Mouse (Mus musculus) MEL (cell line): ENCODE data around the gene Hacd2. TPM values are rescaled to one million over a fixed set of nuclear protein-coding genes. Genes with fewer than 3 reads are reported as not detected.

Source experiments
- DNase-seq: peaks from one replicate; pipeline ENCODE4 v3.0.0; 2011; ENCODE audit warnings: low read depth, low spot score
- H3K27ac ChIP-seq: 2 replicates; pipeline ENCODE4 v1.5.1; 2012; ENCODE audit warnings: low read depth, mild to moderate bottlenecking, control low read depth, low read length, moderate library complexity; ENCODE audit not compliant: control insufficient read depth
- H3K27me3 ChIP-seq, 2 experiments: fragments of 150-350 bp in 1 of 2; sonication (generic) in 1 of 2; 2 replicates each; pipeline ENCODE4 v1.6.1; 2012; ENCODE audit warnings: low read length in 2 of 2, mild to moderate bottlenecking in 2 of 2, improper control_type of control experiment in 1 of 2, moderate library complexity in 1 of 2; ENCODE audit not compliant: insufficient read depth in 2 of 2, control insufficient read depth in 1 of 2
- H3K36me3 ChIP-seq, 2 experiments: 2 replicates each; pipeline ENCODE4 v1.6.1; 2012 to 2014; ENCODE audit warnings: low read length in 2 of 2, improper control_type of control experiment in 1 of 2, inconsistent platforms in 1 of 2, mild to moderate bottlenecking in 1 of 2; ENCODE audit not compliant: insufficient read depth in 2 of 2, control insufficient read depth in 1 of 2
- H3K4me1 ChIP-seq, 2 experiments: fragments of 150-350 bp in 1 of 2; sonication (generic) in 1 of 2; 2 replicates each; pipeline ENCODE4 v1.6.1; 2012; ENCODE audit warnings: low read length in 2 of 2, improper control_type of control experiment in 1 of 2, mild to moderate bottlenecking in 1 of 2; ENCODE audit not compliant: insufficient read depth in 2 of 2, control insufficient read depth in 1 of 2
- H3K4me3 ChIP-seq, 2 experiments: fragments of 150-350 bp in 1 of 2; sonication (generic) in 1 of 2; 2 replicates each; pipeline ENCODE4 v1.5.1; 2012; ENCODE audit warnings: low read depth in 2 of 2, low read length in 2 of 2, mild to moderate bottlenecking in 2 of 2, moderate library complexity in 2 of 2, control low read depth in 1 of 2, improper control_type of control experiment in 1 of 2; ENCODE audit not compliant: control insufficient read depth in 1 of 2, insufficient read depth in 1 of 2
- H3K79me2 ChIP-seq: 2 replicates; pipeline ENCODE4 v1.6.1; 2012; ENCODE audit warnings: mild to moderate bottlenecking, low read length, moderate library complexity; ENCODE audit not compliant: control insufficient read depth, poor library complexity, insufficient read depth
- H3K9ac ChIP-seq: 2 replicates; pipeline ENCODE4 v1.6.1; 2012; ENCODE audit warnings: low read depth, mild to moderate bottlenecking, control low read depth, low read length, moderate library complexity; ENCODE audit not compliant: control insufficient read depth, poor library complexity, severe bottlenecking
- H3K9me3 ChIP-seq: fragments of 150-350 bp; sonication (generic); replicated peaks from 2 replicates; pipeline ENCODE4 v1.6.1; 2012; ENCODE audit warnings: mild to moderate bottlenecking, low read length, improper control_type of control experiment, moderate library complexity; ENCODE audit not compliant: insufficient read depth
- BHLHE40 ChIP-seq: IDR thresholded peaks from 2 replicates; pipeline ENCODE4 v1.6.1; 2012; ENCODE audit warnings: low read depth, mild to moderate bottlenecking, inconsistent platforms, low read length, improper control_type of control experiment, borderline replicate concordance
- E2F4 ChIP-seq: IDR thresholded peaks from 2 replicates; pipeline ENCODE4 v1.6.1; 2011; ENCODE audit warnings: low read depth, low read length, improper control_type of control experiment, borderline replicate concordance
- ELF1 ChIP-seq: IDR thresholded peaks from 2 replicates; pipeline ENCODE4 v1.6.1; 2014; ENCODE audit warnings: low read depth, mild to moderate bottlenecking, inconsistent platforms, low read length, improper control_type of control experiment, moderate library complexity
- GATA1 ChIP-seq: IDR thresholded peaks from 2 replicates; pipeline ENCODE4 v1.6.1; 2011; ENCODE audit warnings: low read depth, low read length, improper control_type of control experiment
- HCFC1 ChIP-seq: IDR thresholded peaks from 2 replicates; pipeline ENCODE4 v1.6.1; 2012; ENCODE audit warnings: low read depth, mild to moderate bottlenecking, inconsistent platforms, low read length, improper control_type of control experiment, moderate library complexity
- KAT2A ChIP-seq: conservative IDR thresholded peaks from 2 replicates; pipeline ENCODE4 v1.6.1; 2012; ENCODE audit warnings: low read depth, low read length, improper control_type of control experiment, inconsistent platforms
- MAFK ChIP-seq: IDR thresholded peaks from 2 replicates; pipeline ENCODE4 v1.6.1; 2011; ENCODE audit warnings: low read depth, mild to moderate bottlenecking, low read length, improper control_type of control experiment, borderline replicate concordance
- MAX ChIP-seq: IDR thresholded peaks from 2 replicates; pipeline ENCODE4 v1.6.1; 2011; ENCODE audit warnings: low read length, improper control_type of control experiment
- MAZ ChIP-seq: IDR thresholded peaks from 2 replicates; pipeline ENCODE4 v1.6.1; 2012; ENCODE audit warnings: low read depth, mild to moderate bottlenecking, inconsistent platforms, low read length, improper control_type of control experiment
- MEF2A ChIP-seq: IDR thresholded peaks from 2 replicates; pipeline ENCODE4 v1.6.1; 2014; ENCODE audit warnings: low read depth, mild to moderate bottlenecking, inconsistent platforms, low read length, improper control_type of control experiment; ENCODE audit not compliant: poor library complexity, insufficient replicate concordance, severe bottlenecking; ENCODE audit errors: extremely low read depth
- MYC ChIP-seq: IDR thresholded peaks from 2 replicates; pipeline ENCODE4 v1.6.1; 2011; ENCODE audit warnings: low read depth, mild to moderate bottlenecking, low read length, improper control_type of control experiment, moderate library complexity
- NELFE ChIP-seq: IDR thresholded peaks from 2 replicates; pipeline ENCODE4 v1.6.1; 2011; ENCODE audit warnings: low read depth, low read length, improper control_type of control experiment
- POLR2A ChIP-seq, 2 experiments: IDR thresholded peaks; 2 replicates each; pipeline ENCODE4 v1.6.1; 2011 to 2012; ENCODE audit warnings: low read length in 2 of 2, mild to moderate bottlenecking in 2 of 2, control low read depth in 1 of 2, improper control_type of control experiment in 1 of 2, low read depth in 1 of 2, moderate library complexity in 1 of 2; ENCODE audit not compliant: control insufficient read depth in 1 of 2, insufficient read depth in 1 of 2, poor library complexity in 1 of 2
- POLR2AphosphoS5 ChIP-seq: IDR thresholded peaks from 2 replicates; pipeline ENCODE4 v1.6.1; 2012; ENCODE audit warnings: low read depth, borderline replicate concordance, mild to moderate bottlenecking, inconsistent platforms, low read length, moderate library complexity, mixed read lengths
- RCOR1 ChIP-seq: IDR thresholded peaks from 2 replicates; pipeline ENCODE4 v1.6.1; 2012; ENCODE audit warnings: low read depth, mild to moderate bottlenecking, inconsistent platforms, low read length, improper control_type of control experiment
- SMC3 ChIP-seq: IDR thresholded peaks from 2 replicates; pipeline ENCODE4 v1.6.1; 2011; ENCODE audit warnings: low read depth, low read length, improper control_type of control experiment
- TAL1 ChIP-seq: IDR thresholded peaks from 2 replicates; pipeline ENCODE4 v1.6.1; 2012; ENCODE audit warnings: mild to moderate bottlenecking, inconsistent platforms, low read length, moderate library complexity, mixed read lengths
- TCF12 ChIP-seq: IDR thresholded peaks from 2 replicates; pipeline ENCODE4 v1.6.1; 2014; ENCODE audit warnings: low read depth, mild to moderate bottlenecking, inconsistent platforms, low read length, improper control_type of control experiment, moderate library complexity
- UBTF ChIP-seq: IDR thresholded peaks from 2 replicates; pipeline ENCODE4 v1.6.1; 2012; ENCODE audit warnings: low read depth, mild to moderate bottlenecking, inconsistent platforms, low read length, improper control_type of control experiment, moderate library complexity, borderline replicate concordance; ENCODE audit not compliant: insufficient read depth
- USF2 ChIP-seq, 2 experiments: IDR thresholded peaks; 2 replicates each; pipeline ENCODE4 v1.6.1; 2011 to 2012; ENCODE audit warnings: improper control_type of control experiment in 2 of 2, low read length in 2 of 2, borderline replicate concordance in 1 of 2, inconsistent platforms in 1 of 2, low read depth in 1 of 2, mild to moderate bottlenecking in 1 of 2; ENCODE audit not compliant: insufficient read depth in 1 of 2
- ZC3H11A ChIP-seq: IDR thresholded peaks from 2 replicates; pipeline ENCODE4 v1.6.1; 2012; ENCODE audit warnings: low read depth, mild to moderate bottlenecking, inconsistent platforms, low read length, improper control_type of control experiment
- ZKSCAN1 ChIP-seq: IDR thresholded peaks from 2 replicates; pipeline ENCODE4 v1.6.1; 2012; ENCODE audit warnings: low read depth, mild to moderate bottlenecking, inconsistent platforms, low read length, improper control_type of control experiment, moderate library complexity
- ZNF384 ChIP-seq: IDR thresholded peaks from 2 replicates; pipeline ENCODE4 v1.6.1; 2012; ENCODE audit warnings: low read depth, mild to moderate bottlenecking, inconsistent platforms, low read length, improper control_type of control experiment
- polyA plus RNA-seq, 2 experiments: library from polyadenylated mRNA; stranded (reverse) in 1 of 2; unstranded in 1 of 2; fragments of >175 nt in 1 of 2; fragments of >200 nt in 1 of 2; gene quantifications; 2 replicates each; pipeline versions ENCODE4 v1.2.1 to v1.2.4; 2012; ENCODE audit warnings: low replicate concordance in 2 of 2, low read depth in 1 of 2; ENCODE audit not compliant: insufficient read length in 2 of 2, insufficient read depth in 1 of 2, missing spikeins in 1 of 2
- total RNA-seq: library from RNA; depleted of rRNA; stranded (reverse); fragments of 300-350 nt; gene quantifications from 2 replicates; pipeline ENCODE4 v1.2.3, GENCODE M21; 2012

The Hacd2 gene
- total and polyA plus RNA-seq, 3 experiments: 16.9 to 40.3 TPM; not detected in 1

GRCm38 (mm10) chr16:35054432-35055193 lies 32.4 kb downstream of the Hacd2 start:
- Histone ChIP-seq H3K36me3 (peaks cover 0 to 4% of the 10 kb centered on the region in 2 experiments; a peak in 1 of 4 replicates), H3K4me1 (peaks cover 0 to 2% of the 10 kb centered on the region in 2 experiments; a peak in 3 of 4 replicates), H3K9ac (no peak overlapping the region), H3K27ac (no peak overlapping the region), H3K79me2 (no peaks in the 10 kb centered on the region), H3K9me3 (no peaks in the 10 kb centered on the region), H3K27me3 (no peaks in the 10 kb centered on the region), H3K4me3 (no peak overlapping the region)
- TF ChIP-seq MEF2A (no peak), MAZ (no peak), POLR2A (IDR thresholded peaks at IDR 0.05; ENCODE audit: control insufficient read depth in 1 of 2, insufficient read depth in 1 of 2, low read depth in 1 of 2, low read length in 2 of 2, poor library complexity in 1 of 2) (no peak), TCF12 (no peak), MYC (no peak), RCOR1 (no peak), TAL1 (no peak), SMC3 (no peak), ELF1 (no peak), NELFE (no peak), MAX (no peak), ZKSCAN1 (no peak), POLR2AphosphoS5 (no peak), GATA1 (no peak), USF2 (IDR thresholded peaks at IDR 0.05; ENCODE audit: borderline replicate concordance in 1 of 2, insufficient read depth in 1 of 2, low read depth in 1 of 2, low read length in 2 of 2) (no peak), E2F4 (no peak), HCFC1 (no peak)
- DNase-seq: no peak

- no peaks in the 10 kb centered on the region for H3K27me3 ChIP-seq
- H3K4me3 ChIP-seq: no peak overlapping the region
- no peaks in the 10 kb centered on the region for H3K9me3 ChIP-seq
- H3K36me3 ChIP-seq: peaks cover 0 to 4% of the 10 kb centered on the region in 2 experiments; a peak in 1 of 4 replicates
- TF ChIP-seq TAL1 (no peak), ZC3H11A (no peak), UBTF (no peak), RCOR1 (no peak), GATA1 (no peak), BHLHE40 (no peak), MAFK (no peak), KAT2A (no peak), MEF2A (no peak), ZNF384 (no peak), E2F4 (no peak)
- TF ChIP-seq, all 39 proteins: peak for 0
- H3K79me2 ChIP-seq: no peaks in the 10 kb centered on the region
- H3K9ac ChIP-seq: no peak overlapping the region
- no peak for DNase-seq
- H3K4me1 ChIP-seq: peaks cover 0 to 2% of the 10 kb centered on the region in 2 experiments; a peak in 3 of 4 replicates
- H3K27ac ChIP-seq: no peak overlapping the region
Measured at GRCm38 (mm10) chr16:35055194-35055506, 32.9 kb downstream of the Hacd2 start.
